ENCODE assay signal across 12 mouse cellular contexts in genomic region chr3:153906136-153906871, GRCm38 (mm10). TPM values are rescaled to one million over a fixed set of nuclear protein-coding genes. Genes with fewer than 3 reads are reported as not detected.
DNase-seq lines count a peak whose midpoint lies in the region; ATAC-seq and TF ChIP-seq lines count a peak whose summit lies in the region.
"Had no signal": no experiment of that assay in that cellular context is flagged by ENCODE, and none has a peak within 500 bp of the region (broad histone marks: within the 10 kb centered on the region; RNA-seq: fewer than 3 reads in every experiment).

Msh4 (minus strand) TSS chr3:153906138.

- H3K4me3 ChIP-seq in forebrain, embryonic 13.5 days = no peak within 1 kb of the TSS
- H3K4me3 ChIP-seq in forebrain, embryonic 14.5 days (ENCODE audit: low read depth, low read length) = no peak within 1 kb of the TSS
- H3K4me3 ChIP-seq in liver, embryonic 12.5 days = no peak within 1 kb of the TSS
- no peak within 1 kb of the TSS for H3K4me3 ChIP-seq in liver, postnatal 0 days (ENCODE audit: low read depth, low read length)
- no peak within 1 kb of the TSS for H3K4me3 ChIP-seq in liver, embryonic 14.5 days (ENCODE audit: insufficient read depth in 1 of 2, low read depth in 2 of 2, low read length in 2 of 2)
- H3K4me3 ChIP-seq: erythroblast, embryonic 14.5 days had no signal

- no peak within 1 kb of the TSS for H3K4me2 ChIP-seq in forebrain, embryonic 13.5 days
- H3K4me2 ChIP-seq in forebrain, embryonic 14.5 days (ENCODE audit: low read length) = no peak within 1 kb of the TSS
- H3K4me2 ChIP-seq in liver, embryonic 12.5 days = no peak within 1 kb of the TSS
- H3K4me2 ChIP-seq in liver, postnatal 0 days (ENCODE audit: low read depth, low read length) = no peak within 1 kb of the TSS
- no peak within 1 kb of the TSS for H3K4me2 ChIP-seq in liver, embryonic 14.5 days (ENCODE audit: low read depth)

- peaks cover 36% of the 10 kb centered on the region for H3K4me1 ChIP-seq in forebrain, embryonic 13.5 days
- H3K4me1 ChIP-seq in forebrain, embryonic 14.5 days (ENCODE audit: control insufficient read depth, insufficient read depth, low read length) = peaks cover 14% of the 10 kb centered on the region
- peaks cover 61% of the 10 kb centered on the region for H3K4me1 ChIP-seq in liver, embryonic 12.5 days
- H3K4me1 ChIP-seq in liver, postnatal 0 days (ENCODE audit: insufficient read depth) = peaks cover 28% of the 10 kb centered on the region
- H3K4me1 ChIP-seq in liver, embryonic 14.5 days (replicated peaks; ENCODE audit: control insufficient read depth in 2 of 2, insufficient read depth in 2 of 2, low read length in 1 of 2) = peaks cover 27 to 31% of the 10 kb centered on the region in 2 experiments

- peak; percentile 9; the same call in 1 of the 2 replicates for ATAC-seq in forebrain, embryonic 13.5 days
- no peak for ATAC-seq in forebrain, embryonic 14.5 days
- peak; percentile 33 for ATAC-seq in liver, embryonic 12.5 days
- no peak for ATAC-seq in liver, postnatal 0 days
- ATAC-seq in liver, embryonic 14.5 days (ENCODE audit: insufficient read depth) = peak; percentile 19

- no peak within 1 kb of the TSS for H3K27ac ChIP-seq in forebrain, embryonic 13.5 days
- no peak within 1 kb of the TSS for H3K27ac ChIP-seq in forebrain, embryonic 14.5 days (ENCODE audit: low read depth, low read length)
- peak within 1 kb of the TSS; percentile 45 for H3K27ac ChIP-seq in liver, embryonic 12.5 days
- no peak within 1 kb of the TSS for H3K27ac ChIP-seq in liver, postnatal 0 days (ENCODE audit: low read depth)
- no peak within 1 kb of the TSS; the same call in 1 of the 2 replicates for H3K27ac ChIP-seq in liver, embryonic 14.5 days

- TF ChIP-seq EP300 in liver, postnatal 0 days (IDR thresholded peaks at IDR 0.05; ENCODE audit: low read depth) = no peak
- no peak for TF ChIP-seq EP300 in liver, embryonic 14.5 days (IDR thresholded peaks at IDR 0.05; ENCODE audit: low read depth)

- no peaks in the 10 kb centered on the region for H3K9me3 ChIP-seq in forebrain, embryonic 13.5 days (replicated peaks)
- no peaks in the 10 kb centered on the region for H3K9me3 ChIP-seq in forebrain, embryonic 14.5 days (replicated peaks; ENCODE audit: control insufficient read depth, low read length)
- no peaks in the 10 kb centered on the region for H3K9me3 ChIP-seq in liver, embryonic 12.5 days (replicated peaks)
- H3K9me3 ChIP-seq in liver, postnatal 0 days (ENCODE audit: low read length) = no peaks in the 10 kb centered on the region
- H3K9me3 ChIP-seq in liver, embryonic 14.5 days (ENCODE audit: control insufficient read depth, low read length) = no peaks in the 10 kb centered on the region

- DNase-seq in forebrain, embryonic 14.5 days (ENCODE audit: low spot score) = no peak
- DNase-seq in liver, postnatal 0 days = no peak
- DNase-seq in MEL-GATA-1-ER (ENCODE audit: extremely low read depth, low read depth) = peak; percentile 28
- DNase-seq in liver, embryonic 14.5 days (ENCODE audit: low read depth in 3 of 3, low spot score in 3 of 3) = no peak
- no peak for DNase-seq in natural killer cell, adult 2 months (ENCODE audit: low spot score in 2 of 2)
- no peak for DNase-seq in cerebellum, postnatal 4 days (ENCODE audit: low spot score in 2 of 2)
- DNase-seq: cerebellum, adult 9-11 months; gastrocnemius, postnatal 14 days; thymus, adult 2 months had no signal

- WGBS in forebrain, embryonic 13.5 days = 87% methylated on average over 9 of the region's 9 CpGs
- WGBS in forebrain, embryonic 14.5 days = 86% methylated on average over 9 of the region's 9 CpGs
- 71% methylated on average over 9 of the region's 9 CpGs for WGBS in liver, embryonic 12.5 days (ENCODE audit: insufficient replicate concordance)
- WGBS in liver, postnatal 0 days (ENCODE audit: insufficient replicate concordance) = 81% methylated on average over 9 of the region's 9 CpGs
- WGBS in liver, embryonic 14.5 days (ENCODE audit: insufficient replicate concordance) = 71% methylated on average over 9 of the region's 9 CpGs

- TF ChIP-seq CTCF in liver, postnatal 0 days (IDR thresholded peaks at IDR 0.05; ENCODE audit: low read depth) = no peak
- no peak for TF ChIP-seq CTCF in liver, embryonic 14.5 days (IDR thresholded peaks at IDR 0.05; ENCODE audit: low read depth)

- peaks cover 82% of the 10 kb centered on the region for H3K36me3 ChIP-seq in forebrain, embryonic 13.5 days (ENCODE audit: poor library complexity, severe bottlenecking)
- peaks cover 82% of the 10 kb centered on the region for H3K36me3 ChIP-seq in forebrain, embryonic 14.5 days (ENCODE audit: control insufficient read depth, insufficient read depth, low read length)
- H3K36me3 ChIP-seq in liver, embryonic 12.5 days = peaks cover 82% of the 10 kb centered on the region
- H3K36me3 ChIP-seq in liver, postnatal 0 days (replicated peaks; ENCODE audit: insufficient read depth, low read length) = peaks cover 75% of the 10 kb centered on the region
- peaks cover 77% of the 10 kb centered on the region for H3K36me3 ChIP-seq in liver, embryonic 14.5 days (replicated peaks; ENCODE audit: control insufficient read depth, insufficient read depth, low read depth)

- no peak within 1 kb of the TSS for H3K9ac ChIP-seq in forebrain, embryonic 13.5 days
- no peak within 1 kb of the TSS for H3K9ac ChIP-seq in forebrain, embryonic 14.5 days (ENCODE audit: low read length)
- H3K9ac ChIP-seq in liver, embryonic 12.5 days = no peak within 1 kb of the TSS
- no peak within 1 kb of the TSS for H3K9ac ChIP-seq in liver, postnatal 0 days (replicated peaks)
- H3K9ac ChIP-seq in liver, embryonic 14.5 days (replicated peaks) = no peak within 1 kb of the TSS

- H3K27me3 ChIP-seq in forebrain, embryonic 13.5 days = no peaks in the 10 kb centered on the region
- no peaks in the 10 kb centered on the region for H3K27me3 ChIP-seq in forebrain, embryonic 14.5 days (replicated peaks; ENCODE audit: control insufficient read depth, insufficient read depth, low read length)
- no peaks in the 10 kb centered on the region for H3K27me3 ChIP-seq in liver, embryonic 12.5 days (replicated peaks)
- no peaks in the 10 kb centered on the region for H3K27me3 ChIP-seq in liver, postnatal 0 days (ENCODE audit: insufficient read depth, low read length)
- no peaks in the 10 kb centered on the region for H3K27me3 ChIP-seq in liver, embryonic 14.5 days (ENCODE audit: control insufficient read depth, insufficient read depth, low read length)

RNA-seq across cellular contexts. Expression of gene Msh4, which starts in this region (rescaled TPM):
- 0.13 and 0.14 TPM in 2 replicates for polyA plus RNA-seq in forebrain, embryonic 13.5 days (2015; fragmentation: Nextera tagmentation; extraction: Ambion mirVana)
- 0.06 TPM in 1 of 2 replicates, not detected in the other for polyA plus RNA-seq in forebrain, embryonic 14.5 days (2014; fragmentation: Nextera tagmentation; extraction: Ambion mirVana)
- 0.10 and 0.11 TPM in 2 replicates for polyA plus RNA-seq in liver, embryonic 12.5 days (2016; fragmentation: Nextera tagmentation; extraction: Ambion mirVana)
- not detected in 2 replicates for polyA plus RNA-seq in liver, postnatal 0 days (2015; fragmentation: Nextera tagmentation; extraction: Ambion mirVana)
- polyA plus RNA-seq in liver, embryonic 14.5 days (2012; rRNA removed) = 0.02 and 0.04 TPM in 2 replicates
- polyA plus RNA-seq in liver, embryonic 14.5 days (2014; fragmentation: Nextera tagmentation; extraction: Ambion mirVana) = 0.05 and 0.06 TPM in 2 replicates
- polyA plus RNA-seq: erythroblast, embryonic 14.5 days had no signal

Comparison
In these comparisons a context has a peak if more than half of its experiments do, and no peak if none do; other contexts are left out.
1. Peak in ATAC-seq in forebrain, embryonic 13.5 days; RNA of the gene not detected or under 1 TPM.
2. Peak in ATAC-seq and H3K27ac ChIP-seq in liver, embryonic 12.5 days; RNA of the gene not detected or under 1 TPM.
3. Peak in ATAC-seq in liver, embryonic 14.5 days; RNA of the gene not detected or under 1 TPM.